In genomic region chr12:51900551-51900950, GRCm38 (mm10) we compare ENCODE assay signal across 10 mouse cellular contexts.
DNase-seq lines count a peak whose midpoint lies in the region.
"Had no signal": no experiment of that assay in that cellular context is flagged by ENCODE, and none has a peak within 500 bp of the region (broad histone marks: within the 10 kb centered on the region; RNA-seq: fewer than 3 reads in every experiment).

No protein-coding gene starts in this region.

- peak; percentile 16 to 42 for DNase-seq in left cerebral cortex, adult 9 months (ENCODE audit: low spot score in 2 of 2)
- DNase-seq in left cerebral cortex, adult 11 months (ENCODE audit: low spot score), result no peak
- peak; percentile 16 to 37 for DNase-seq in frontal cortex, adult 2 months (ENCODE audit: extremely low spot score in 1 of 2, low spot score in 1 of 2)
- peak; percentile 70 for DNase-seq in layer of hippocampus, adult 9-11 months
- DNase-seq in right cerebral cortex, postnatal 25 days, result peak; percentile 24
- DNase-seq in B cell, adult 2 months, result no peak
- DNase-seq in lung, postnatal 4 days, result no peak
- DNase-seq: gastrocnemius, postnatal 14 days; lung, adult 2 months; spleen, adult 18-20 months had no signal

Comparison
In these comparisons a context has a peak if more than half of its experiments do, and no peak if none do; other contexts are left out.
1. DNase-seq: peak in left cerebral cortex, adult 9 months (2 of 2), frontal cortex, adult 2 months (2 of 2), layer of hippocampus, adult 9-11 months (single experiment) and right cerebral cortex, postnatal 25 days (single experiment); none in left cerebral cortex, adult 11 months (single experiment), B cell, adult 2 months (0 of 2) and lung, postnatal 4 days (0 of 2).